Mouse (Mus musculus) B cell, adult 2 months (primary cell): ENCODE measurements at regions not wholly inside any gene's neighbourhood (a gene's known extent, or its start where the extent isn't known, plus 50 kb on each side); places are given as distances from the start of the nearest gene placed in this dataset.
"Not testable (repeated sequence)": the region's sequence is repeated elsewhere in the genome, so short reads cannot be mapped to it uniquely, and the experiment has no call there.

ENCODE experiments used
- DNase-seq, 2 experiments: peaks; one replicate each; pipeline ENCODE4 v3.0.0; 2022

- DNase-seq = no peak
These were observed 1638.0 kb downstream of the Car8 start for GRCm38 (mm10) chr4:6600766-6601367.

- DNase-seq = no peak
These were observed 1642.5 kb downstream of the Car8 start for GRCm38 (mm10) chr4:6596321-6596720.

DNA sequence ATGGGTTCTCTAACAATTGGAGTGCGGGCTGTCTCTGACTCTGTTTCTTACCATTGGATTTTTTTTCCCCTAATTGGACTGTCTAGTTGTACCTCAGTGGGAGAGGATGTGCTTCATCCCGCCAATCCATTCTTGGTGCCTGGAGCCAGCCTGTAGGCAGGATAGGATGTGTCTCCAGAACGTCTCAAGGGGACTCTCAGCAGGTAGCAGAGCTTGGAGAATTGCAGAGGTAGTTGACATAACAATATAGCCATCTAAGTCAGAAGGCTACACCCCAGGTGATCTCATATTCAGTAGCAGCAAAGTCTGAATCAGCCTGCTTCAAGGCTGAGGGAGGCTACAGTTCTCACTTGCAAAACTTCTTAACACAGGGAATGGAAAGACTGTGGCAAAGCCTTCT is 1646.0 kb downstream of the Car8 start:
- DNase-seq = not testable (repeated sequence)

- peak; percentile 48 to 50 for DNase-seq
These were observed 1677.1 kb downstream of the Car8 start for GRCm38 (mm10) chr4:6561604-6562357.

- no peak for DNase-seq
These were observed 1699.2 kb downstream of the Car8 start for GRCm38 (mm10) chr4:6539626-6540025.

GRCm38 (mm10) chr4:6532441-6532840 is 1706.4 kb downstream of the Car8 start:
- no peak for DNase-seq

- DNase-seq = no peak
These were observed 1721.2 kb downstream of the Car8 start for GRCm38 (mm10) chr4:6517626-6518025.

GRCm38 (mm10) chr4:6514823-6515222 is 1721.7 kb upstream of the Impad1 start:
- peak; percentile 66 to 68 for DNase-seq

DNA sequence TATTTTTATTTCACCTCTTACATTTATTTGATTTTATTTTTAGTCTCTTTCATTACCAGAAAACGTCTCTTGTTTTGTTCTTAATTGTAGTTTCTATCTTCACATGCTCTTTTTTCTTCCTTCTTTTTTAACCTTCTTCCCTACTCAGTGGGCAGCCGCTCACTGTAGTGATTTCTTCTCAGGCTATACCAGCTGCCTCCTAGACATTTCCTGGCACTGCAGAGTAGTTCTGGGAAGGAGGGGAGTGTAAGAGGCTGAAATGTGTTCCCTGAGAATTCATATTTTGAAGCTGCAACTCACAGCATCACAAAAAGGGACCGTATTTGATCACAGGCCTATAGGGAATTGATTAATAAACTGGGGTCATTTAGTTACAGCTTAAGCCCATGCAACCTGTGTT is 1720.5 kb upstream of the Impad1 start:
- no peak for DNase-seq

DNA sequence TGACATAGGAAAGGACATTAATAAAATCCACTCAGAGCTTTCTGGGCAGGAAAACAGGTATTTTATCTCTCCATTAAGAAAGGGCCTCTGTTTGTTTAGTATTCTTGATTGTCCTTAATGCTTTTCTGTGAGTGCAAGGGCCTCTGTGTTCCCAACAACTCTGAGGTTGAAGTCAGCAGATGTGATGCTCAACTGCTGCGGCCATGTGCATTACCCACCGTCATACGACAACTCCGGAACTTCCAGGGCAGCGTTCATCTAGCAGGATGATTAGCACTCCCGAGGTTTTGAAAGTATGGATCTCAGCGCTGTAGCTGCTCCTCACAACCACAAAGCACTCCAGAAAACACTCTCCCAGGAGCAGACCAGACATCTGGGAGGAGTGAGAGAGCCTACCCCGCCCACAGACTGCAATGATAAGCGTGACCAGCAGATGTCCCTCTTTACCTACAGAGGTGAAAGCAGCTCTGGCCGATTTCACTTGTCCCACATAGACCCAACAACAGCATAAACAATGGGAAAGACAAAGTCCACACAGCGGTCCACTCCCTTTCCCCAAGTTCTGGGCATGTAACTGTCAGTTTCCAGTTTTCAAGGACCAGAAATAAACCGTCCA is 1719.7 kb upstream of the Impad1 start:
- peak; percentile 74 to 77 for DNase-seq

DNA sequence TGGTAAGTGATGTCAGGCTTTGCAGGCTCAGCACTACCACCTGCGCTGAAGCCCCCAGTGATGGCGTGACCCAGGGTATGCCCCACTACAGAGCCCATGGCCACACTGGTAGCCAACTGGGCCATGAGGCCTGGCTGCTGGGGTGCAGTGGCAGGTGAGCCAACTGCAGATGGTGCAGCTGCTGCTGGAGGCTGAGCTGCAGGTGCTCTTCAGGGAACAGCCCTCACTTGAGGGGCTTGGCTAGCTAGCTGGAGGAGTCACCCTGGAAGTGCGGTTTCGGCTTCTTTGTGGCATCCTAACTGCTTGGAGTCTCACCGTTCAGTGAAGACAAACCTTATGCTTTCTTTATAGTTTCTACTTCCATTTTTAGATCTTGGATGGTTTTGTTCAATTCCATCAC is 1714.9 kb upstream of the Impad1 start:
- DNase-seq = no peak
